Mouse (Mus musculus): ENCODE measurements around the gene Slc22a21. TPM values are rescaled to one million over a fixed set of nuclear protein-coding genes. Genes with fewer than 3 reads are reported as not detected.

The Slc22a21 gene
- polyA plus RNA-seq, 1 experiment from 2014 or later = 9.9 TPM

DNA sequence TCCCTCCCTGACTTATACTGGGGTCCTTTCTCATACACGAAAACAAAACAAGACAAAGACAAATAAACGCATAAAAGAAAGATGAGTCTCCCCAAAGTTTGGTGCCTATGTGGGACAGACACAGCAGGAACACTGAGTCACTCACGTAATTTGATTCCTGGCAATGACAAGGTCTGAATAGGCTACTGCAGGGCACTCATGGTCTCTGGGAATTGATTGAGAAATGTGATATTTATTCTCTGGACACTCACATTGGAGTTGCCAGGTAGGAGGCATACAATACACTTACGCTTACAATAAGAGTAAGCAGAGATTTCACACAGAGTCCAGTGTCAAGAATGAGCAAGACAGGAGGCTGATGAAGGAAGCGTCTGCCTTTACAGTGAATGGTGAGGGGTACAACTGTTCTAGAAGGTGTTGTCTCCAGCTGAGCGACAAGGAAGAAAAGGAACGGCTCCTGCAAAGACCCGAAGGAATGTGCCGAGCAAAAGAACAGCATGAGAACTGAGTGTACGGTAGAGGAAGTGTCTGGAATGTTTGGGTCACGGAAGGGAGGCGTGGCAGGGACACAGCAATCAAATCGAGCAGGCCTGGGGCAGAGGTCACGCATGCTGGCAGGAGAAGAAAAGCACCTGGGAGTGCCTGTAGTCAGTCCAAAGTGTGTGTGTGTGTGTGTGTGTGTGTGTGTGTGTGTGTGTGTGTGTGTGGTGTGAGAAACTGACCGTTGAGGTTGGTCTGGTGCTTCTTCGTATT lies 76.2 kb downstream of the Slc22a21 start:
- ATAC-seq (replicated peaks; ENCODE audit: low FRiP score, low TSS enrichment, low read depth) = peak; percentile 55; the same call in 1 of the 2 replicates
- Histone ChIP-seq H3K4me2 (ENCODE audit: low read length) (peak overlapping the region; percentile 28; the same call in 1 of the 2 replicates), H3K9me3 (ENCODE audit: control insufficient read depth, low read length) (no peaks in the 10 kb centered on the region), H3K9ac (ENCODE audit: low read length) (no peak overlapping the region), H3K36me3 (ENCODE audit: control insufficient read depth, insufficient read depth, low read length) (no peaks in the 10 kb centered on the region), H3K27ac (ENCODE audit: low read depth) (peak overlapping the region; percentile 62; the same call in 1 of the 2 replicates), H3K4me3 (ENCODE audit: low read depth, low read length) (no peak overlapping the region), H3K4me1 (replicated peaks; ENCODE audit: control insufficient read depth, insufficient read depth, low read length) (peaks cover 9% of the 10 kb centered on the region; the same call in 1 of the 2 replicates), H3K27me3 (replicated peaks; ENCODE audit: control insufficient read depth, insufficient read depth, low read length) (no peaks in the 10 kb centered on the region)
- WGBS = 22% methylated on average over 16 of the region's 16 CpGs
- peak; percentile 59 for DNase-seq (ENCODE audit: low spot score)

DNA sequence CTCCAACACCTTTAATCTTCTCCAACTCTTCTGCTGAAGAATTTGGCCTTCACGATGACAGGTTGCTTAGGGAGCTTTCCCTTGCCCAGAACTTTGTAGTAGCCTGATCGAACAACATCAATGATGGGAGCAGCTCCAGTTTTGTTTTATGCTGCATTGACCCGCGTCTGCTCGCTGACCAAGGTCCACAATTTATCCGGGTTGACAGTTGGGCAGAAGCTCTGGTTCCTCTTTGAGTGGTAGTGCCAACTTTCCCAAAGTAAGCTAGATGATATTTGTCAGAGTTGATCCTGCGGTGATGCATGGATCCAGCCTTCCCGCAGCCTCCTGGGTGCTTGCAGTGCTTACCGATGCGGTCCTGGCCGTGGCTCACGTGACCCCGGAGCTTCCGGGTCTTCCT lies 77.4 kb downstream of the Slc22a21 start:
- ATAC-seq (replicated peaks; ENCODE audit: low FRiP score, low TSS enrichment, low read depth) (no peak), DNase-seq (ENCODE audit: low spot score) (no peak)
- Histone ChIP-seq H3K4me2 (ENCODE audit: low read length) (no peak overlapping the region), H3K27me3 (replicated peaks; ENCODE audit: control insufficient read depth, insufficient read depth, low read length) (no peaks in the 10 kb centered on the region), H3K9ac (ENCODE audit: low read length) (no peak overlapping the region), H3K4me3 (ENCODE audit: low read depth, low read length) (no peak overlapping the region), H3K36me3 (ENCODE audit: control insufficient read depth, insufficient read depth, low read length) (no peaks in the 10 kb centered on the region), H3K4me1 (replicated peaks; ENCODE audit: control insufficient read depth, insufficient read depth, low read length) (peaks cover 9% of the 10 kb centered on the region; the same call in 1 of the 2 replicates), H3K27ac (ENCODE audit: low read depth) (no peak overlapping the region), H3K9me3 (ENCODE audit: control insufficient read depth, low read length) (no peaks in the 10 kb centered on the region)
- 93% methylated on average over 14 of the region's 14 CpGs for WGBS

DNA sequence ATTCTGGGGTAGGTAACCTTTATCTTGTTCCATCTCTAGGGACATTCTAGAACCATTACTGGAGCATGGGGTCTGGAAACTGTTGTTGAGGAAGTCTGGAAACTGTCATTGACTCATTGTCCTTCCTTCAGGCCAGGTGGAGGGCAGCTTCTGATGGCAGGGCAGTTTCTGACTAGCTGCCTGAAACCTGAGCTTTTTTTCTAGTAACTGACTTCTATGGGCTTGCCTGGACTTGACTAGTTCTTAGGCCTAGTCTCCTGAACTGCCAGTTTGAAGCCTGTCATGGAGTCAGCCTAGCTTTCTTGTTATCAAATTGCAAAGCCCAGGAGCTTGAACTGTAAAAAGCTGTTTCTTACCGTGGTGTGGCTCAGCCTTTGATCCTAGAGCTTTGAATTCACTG lies 79.1 kb downstream of the Slc22a21 start:
- Histone ChIP-seq H3K4me1 (replicated peaks; ENCODE audit: control insufficient read depth, insufficient read depth, low read length) (peaks cover 9% of the 10 kb centered on the region; the same call in 1 of the 2 replicates), H3K9me3 (ENCODE audit: control insufficient read depth, low read length) (no peaks in the 10 kb centered on the region), H3K4me3 (ENCODE audit: low read depth, low read length) (no peak overlapping the region), H3K36me3 (ENCODE audit: control insufficient read depth, insufficient read depth, low read length) (no peaks in the 10 kb centered on the region), H3K9ac (ENCODE audit: low read length) (no peak overlapping the region), H3K27ac (ENCODE audit: low read depth) (no peak overlapping the region), H3K4me2 (ENCODE audit: low read length) (no peak overlapping the region), H3K27me3 (replicated peaks; ENCODE audit: control insufficient read depth, insufficient read depth, low read length) (no peaks in the 10 kb centered on the region)
- DNase-seq (ENCODE audit: low spot score) = no peak
- no peak for ATAC-seq (replicated peaks; ENCODE audit: low FRiP score, low TSS enrichment, low read depth)
- WGBS = 48% methylated on average over 1 of the region's 1 CpGs

DNA sequence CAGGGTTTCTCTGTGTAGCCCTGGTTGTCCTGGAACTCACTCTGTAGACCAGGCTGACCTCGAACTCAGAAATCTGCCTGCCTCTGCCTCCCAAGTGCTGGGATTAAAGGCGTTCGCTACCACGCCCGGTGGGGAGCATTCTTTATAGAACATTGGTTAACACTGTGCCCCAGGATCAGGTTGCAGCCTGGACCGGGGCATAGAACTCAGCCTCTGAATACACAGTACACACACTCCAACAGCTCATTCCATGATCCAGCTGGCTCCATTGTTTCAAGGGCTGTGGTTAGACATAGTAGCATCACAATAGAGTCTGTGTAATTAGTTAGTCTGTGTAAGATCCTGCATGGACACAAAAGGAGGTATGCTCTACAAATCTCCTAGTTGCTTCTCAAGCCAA lies 80.2 kb downstream of the Slc22a21 start:
- no peaks in the 10 kb centered on the region for H3K27me3 ChIP-seq (replicated peaks; ENCODE audit: control insufficient read depth, insufficient read depth, low read length)
- no peak overlapping the region for H3K4me3 ChIP-seq (ENCODE audit: low read depth, low read length)
- no peak overlapping the region for H3K9ac ChIP-seq (ENCODE audit: low read length)
- no peak overlapping the region for H3K4me2 ChIP-seq (ENCODE audit: low read length)
- WGBS = 94% methylated on average over 6 of the region's 6 CpGs
- H3K4me1 ChIP-seq (replicated peaks; ENCODE audit: control insufficient read depth, insufficient read depth, low read length) = peaks cover 9% of the 10 kb centered on the region; the same call in 1 of the 2 replicates
- DNase-seq (ENCODE audit: low spot score) (no peak), ATAC-seq (replicated peaks; ENCODE audit: low FRiP score, low TSS enrichment, low read depth) (no peak)
- no peaks in the 10 kb centered on the region for H3K36me3 ChIP-seq (ENCODE audit: control insufficient read depth, insufficient read depth, low read length)
- H3K27ac ChIP-seq (ENCODE audit: low read depth) = no peak overlapping the region
- H3K9me3 ChIP-seq (ENCODE audit: control insufficient read depth, low read length) = no peaks in the 10 kb centered on the region

Other genes with a start within 250 kb of the Slc22a21 start
- gene Irf1, start 210.3 kb downstream of the Slc22a21 start, polyA plus RNA-seq (2014; fragmentation: Nextera tagmentation; extraction: Ambion mirVana) = 34.3 and 35.5 TPM in 2 replicates
- gene Gm17334, start 207.1 kb downstream of the Slc22a21 start, polyA plus RNA-seq (2014; fragmentation: Nextera tagmentation; extraction: Ambion mirVana) = 0.60 and 0.68 TPM in 2 replicates
- gene Gm12216, start 121.1 kb downstream of the Slc22a21 start, polyA plus RNA-seq (2014; fragmentation: Nextera tagmentation; extraction: Ambion mirVana) = 1.4 and 1.9 TPM in 2 replicates
- 9.4 and 11.8 TPM in 2 replicates for gene Slc22a5, start 88.7 kb downstream of the Slc22a21 start, polyA plus RNA-seq (2014; fragmentation: Nextera tagmentation; extraction: Ambion mirVana)
- 0.18 and 0.51 TPM in 2 replicates for gene Slc22a4, start 47.8 kb upstream of the Slc22a21 start, polyA plus RNA-seq (2014; fragmentation: Nextera tagmentation; extraction: Ambion mirVana)
- 48.2 and 59.5 TPM in 2 replicates for gene Pdlim4, start 88.7 kb upstream of the Slc22a21 start, polyA plus RNA-seq (2014; fragmentation: Nextera tagmentation; extraction: Ambion mirVana)
- 38.7 and 44.4 TPM in 2 replicates for gene P4ha2, start 119.8 kb upstream of the Slc22a21 start, polyA plus RNA-seq (2014; fragmentation: Nextera tagmentation; extraction: Ambion mirVana)

All from intestine, embryonic 14.5 days (tissue).